Mouse (Mus musculus): ENCODE data around the gene Mta2. TPM values are rescaled to one million over a fixed set of nuclear protein-coding genes. Genes with fewer than 3 reads are reported as not detected.
A peak's percentile ranks its signal among the peaks of the same experiment; 100 is the strongest.

Gene Mta2
- polyA plus RNA-seq, 1 experiment = 102 TPM

DNA sequence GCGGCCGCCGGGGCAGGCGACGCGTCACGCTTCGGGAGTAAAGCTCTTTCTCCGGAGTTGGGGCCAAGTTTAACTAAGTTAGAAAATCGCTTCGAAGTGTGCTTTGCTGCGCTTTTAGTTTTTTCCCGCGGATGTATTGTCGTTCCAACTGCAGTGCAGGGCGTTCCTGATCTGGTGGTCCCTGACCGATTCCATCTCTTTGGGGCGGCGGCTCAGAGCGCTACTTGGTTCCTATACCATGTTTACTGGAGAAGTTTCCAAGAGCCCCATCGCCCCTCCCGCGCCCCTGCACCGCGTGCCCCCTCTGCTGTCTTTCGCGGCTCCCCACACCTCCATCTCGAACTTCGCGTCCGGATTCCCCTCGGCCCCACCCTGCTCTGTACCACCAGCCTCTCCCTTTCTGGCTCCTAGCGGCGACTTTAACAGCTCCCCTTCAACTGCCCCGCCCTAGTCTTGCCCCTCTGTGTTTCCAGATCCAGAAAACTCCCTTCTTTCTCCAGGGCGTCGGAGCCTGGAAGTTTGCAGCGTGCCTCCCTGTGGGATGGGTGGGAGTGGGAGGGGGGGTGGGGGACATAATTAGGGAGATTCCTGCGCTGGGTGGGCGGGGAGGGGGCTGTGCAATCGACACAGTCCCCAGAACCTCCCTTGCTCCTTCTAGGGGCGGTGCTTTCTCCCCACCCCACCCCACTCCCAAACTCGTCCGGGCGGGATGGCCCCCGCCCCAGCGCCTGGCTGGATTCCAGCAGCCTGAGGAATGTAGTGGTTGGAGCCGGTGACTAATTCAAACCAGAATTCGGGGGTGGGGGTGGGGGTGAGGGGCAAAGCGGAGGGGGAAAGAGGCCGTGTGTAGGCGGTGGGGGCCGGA lies 48.1 kb downstream of the Mta2 start:
- TF ChIP-seq CTCF (IDR thresholded peaks at IDR 0.05; ENCODE audit: borderline replicate concordance, insufficient read depth, low read length) (no peak), POLR2A (IDR thresholded peaks at IDR 0.05; ENCODE audit: low read depth, low read length) (peak; percentile 73)
- H3K4me1 ChIP-seq (ENCODE audit: control insufficient read depth, insufficient read depth, low read length) = peaks cover 25% of the 10 kb centered on the region
- H3K4me3 ChIP-seq (ENCODE audit: insufficient read depth, low read length) = peak overlapping the region; percentile 94
- H3K27ac ChIP-seq (ENCODE audit: insufficient read depth, low read length) = peak overlapping the region; percentile 99

GRCm38 (mm10) chr19:8990432-8991102 lies 48.9 kb downstream of the Mta2 start:
- Histone ChIP-seq H3K4me3 (ENCODE audit: insufficient read depth, low read length) (peak overlapping the region; percentile 83), H3K27ac (ENCODE audit: insufficient read depth, low read length) (peak overlapping the region; percentile 95), H3K4me1 (ENCODE audit: control insufficient read depth, insufficient read depth, low read length) (peaks cover 31% of the 10 kb centered on the region)
- TF ChIP-seq POLR2A (IDR thresholded peaks at IDR 0.05; ENCODE audit: low read depth, low read length) (peak; percentile 69), CTCF (IDR thresholded peaks at IDR 0.05; ENCODE audit: borderline replicate concordance, insufficient read depth, low read length) (no peak)

- Histone ChIP-seq H3K4me1 (ENCODE audit: control insufficient read depth, insufficient read depth, low read length) (peaks cover 32% of the 10 kb centered on the region), H3K27ac (ENCODE audit: insufficient read depth, low read length) (peak overlapping the region; percentile 95), H3K4me3 (ENCODE audit: insufficient read depth, low read length) (peak overlapping the region; percentile 83)
- TF ChIP-seq CTCF (IDR thresholded peaks at IDR 0.05; ENCODE audit: borderline replicate concordance, insufficient read depth, low read length) (no peak), POLR2A (IDR thresholded peaks at IDR 0.05; ENCODE audit: low read depth, low read length) (peak; percentile 6)
Measured at GRCm38 (mm10) chr19:8991245-8991870, 49.7 kb downstream of the Mta2 start.

DNA sequence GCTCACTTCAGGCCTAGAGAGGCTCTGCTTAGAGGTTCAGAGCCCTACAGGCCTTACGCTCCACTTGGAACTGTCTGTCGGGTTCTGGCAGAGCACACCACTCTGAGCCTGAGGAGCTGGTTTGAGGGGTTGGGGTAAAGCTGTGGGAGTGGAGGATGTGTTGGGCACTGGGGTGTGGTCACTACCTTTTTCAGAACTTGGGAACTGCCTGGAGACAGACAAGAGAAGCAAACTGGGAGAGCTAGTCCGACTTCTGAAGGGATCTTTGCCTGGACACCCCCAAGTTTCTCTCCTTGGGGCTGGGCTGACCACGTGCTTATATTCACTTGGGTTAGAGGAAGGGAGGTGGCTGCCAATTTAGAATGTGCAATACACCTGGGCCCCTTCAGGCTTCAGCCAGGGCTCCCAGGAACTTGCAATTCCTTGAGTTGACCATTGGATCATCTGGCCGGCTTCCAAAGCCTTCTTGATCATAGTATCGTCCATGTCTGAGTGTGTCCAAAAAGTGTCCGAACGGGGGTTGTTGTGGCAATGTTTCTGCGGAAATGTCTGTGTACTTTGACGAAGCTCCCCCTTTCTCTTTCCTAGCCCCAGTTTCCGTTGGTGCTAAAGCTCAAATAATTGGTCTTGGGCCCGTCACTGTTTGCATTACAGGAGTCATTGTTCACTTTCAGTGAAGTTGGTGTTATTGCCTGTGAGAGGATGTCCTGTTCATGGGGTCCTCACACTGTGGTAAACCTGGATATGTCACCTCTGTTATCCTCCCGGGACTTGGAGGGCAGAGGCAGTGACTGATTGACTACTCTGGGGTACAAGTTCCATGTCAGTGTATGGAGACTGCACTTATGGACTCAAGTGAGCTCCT lies 50.4 kb downstream of the Mta2 start:
- no peak for TF ChIP-seq CTCF (IDR thresholded peaks at IDR 0.05; ENCODE audit: borderline replicate concordance, insufficient read depth, low read length)
- TF ChIP-seq POLR2A (IDR thresholded peaks at IDR 0.05; ENCODE audit: low read depth, low read length) = peak; percentile 72; the same call in 1 of the 2 replicates
- Histone ChIP-seq H3K4me3 (ENCODE audit: insufficient read depth, low read length) (peak overlapping the region; percentile 83), H3K4me1 (ENCODE audit: control insufficient read depth, insufficient read depth, low read length) (peaks cover 32% of the 10 kb centered on the region)

DNA sequence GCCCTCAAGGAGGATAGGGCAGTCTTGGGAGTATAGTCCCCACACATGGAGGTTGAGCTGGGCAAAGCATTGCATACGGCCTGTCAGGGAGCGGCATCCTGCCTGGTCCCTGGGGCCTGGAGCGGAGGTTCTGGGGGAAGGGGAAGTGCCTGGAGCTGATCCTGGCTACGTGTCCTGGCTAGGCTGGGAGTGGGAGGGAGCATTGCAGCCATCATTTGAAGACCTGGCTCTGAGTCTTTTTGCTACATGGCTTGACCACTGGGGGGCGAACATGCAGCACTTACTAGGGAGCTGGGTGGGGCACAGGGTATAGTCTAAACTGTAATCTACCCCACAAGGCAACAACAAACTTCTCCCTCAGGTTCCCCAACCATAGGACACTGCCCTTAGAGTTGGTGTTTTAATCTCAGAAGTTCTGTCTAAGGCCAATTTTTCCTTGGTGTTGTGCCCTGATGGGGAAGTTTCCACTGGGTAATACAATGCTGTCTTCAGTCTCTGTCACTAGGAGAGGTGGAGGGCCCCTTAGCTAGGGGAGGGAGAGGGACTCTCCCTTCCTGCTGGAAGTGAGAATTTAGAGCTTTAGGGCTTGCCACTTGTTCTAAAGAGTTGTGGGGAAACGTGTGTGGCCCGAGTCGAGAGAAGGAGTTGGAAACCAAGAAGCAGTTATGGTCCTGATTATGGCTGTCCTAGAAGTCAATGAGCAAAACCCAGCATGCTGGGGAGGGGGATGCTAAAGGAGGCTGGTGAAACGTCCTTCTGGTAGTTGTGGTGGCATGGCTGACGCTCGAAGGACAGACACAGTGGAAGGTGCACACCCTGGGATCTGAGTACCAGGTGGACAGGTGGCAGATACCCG lies 51.3 kb downstream of the Mta2 start:
- Histone ChIP-seq H3K4me1 (ENCODE audit: control insufficient read depth, insufficient read depth, low read length) (peaks cover 31% of the 10 kb centered on the region), H3K27ac (ENCODE audit: insufficient read depth, low read length) (peak overlapping the region; percentile 95), H3K4me3 (ENCODE audit: insufficient read depth, low read length) (peak overlapping the region; percentile 83)
- TF ChIP-seq CTCF (IDR thresholded peaks at IDR 0.05; ENCODE audit: borderline replicate concordance, insufficient read depth, low read length) (peak; percentile 41; the same call in 1 of the 2 replicates), POLR2A (IDR thresholded peaks at IDR 0.05; ENCODE audit: low read depth, low read length) (peak; percentile 71)

More for the DNA sequence above, 50.4 kb downstream of the Mta2 start:
- H3K27ac ChIP-seq (ENCODE audit: insufficient read depth, low read length) = peak overlapping the region; percentile 95

- Histone ChIP-seq H3K4me3 (ENCODE audit: insufficient read depth, low read length) (peak overlapping the region; percentile 29), H3K27ac (ENCODE audit: insufficient read depth, low read length) (peak overlapping the region; percentile 76), H3K4me1 (ENCODE audit: control insufficient read depth, insufficient read depth, low read length) (peaks cover 33% of the 10 kb centered on the region)
- TF ChIP-seq CTCF (IDR thresholded peaks at IDR 0.05; ENCODE audit: borderline replicate concordance, insufficient read depth, low read length) (no peak), POLR2A (IDR thresholded peaks at IDR 0.05; ENCODE audit: low read depth, low read length) (no peak)
Measured at GRCm38 (mm10) chr19:8993625-8993912, 51.9 kb downstream of the Mta2 start.

DNA sequence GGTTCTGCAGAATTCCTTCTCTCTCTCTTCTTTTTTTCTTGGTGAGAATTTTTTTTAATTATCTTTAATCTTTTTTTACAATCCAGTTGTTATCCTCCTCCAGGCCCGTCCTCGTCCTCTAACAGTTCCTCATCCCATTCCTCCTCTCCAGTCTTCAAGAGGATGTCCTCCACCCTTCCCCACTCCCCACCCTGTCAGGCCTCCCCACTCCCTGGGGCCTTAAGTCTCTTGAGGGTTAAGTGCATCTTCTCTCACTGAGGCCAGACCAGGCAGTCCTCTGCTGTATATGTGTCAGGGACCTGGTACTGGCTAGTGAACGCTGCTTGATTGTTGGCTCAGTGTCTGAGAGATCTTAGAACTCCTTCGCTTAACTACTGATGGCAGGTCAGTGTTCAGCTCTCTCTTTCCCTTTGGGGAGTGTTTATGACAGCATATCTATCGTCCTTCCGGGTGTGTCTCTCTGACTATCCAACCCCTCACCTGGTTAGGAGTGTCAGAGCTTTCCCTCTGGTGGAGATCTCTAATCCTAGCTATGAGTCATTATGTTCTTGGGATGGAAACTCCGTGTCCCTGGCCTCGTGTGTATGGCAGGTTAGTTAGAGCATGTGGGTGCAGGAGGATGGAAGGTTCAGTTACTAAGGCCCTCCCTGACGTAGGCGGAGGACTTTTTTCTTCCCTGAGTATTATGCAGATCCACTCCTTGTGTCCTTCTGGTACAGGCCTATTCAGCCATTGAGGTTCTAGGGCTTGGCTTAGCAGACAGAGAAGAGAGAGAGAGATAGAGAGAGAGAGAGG lies 53.3 kb downstream of the Mta2 start:
- no peak overlapping the region for H3K4me3 ChIP-seq (ENCODE audit: insufficient read depth, low read length)
- no peak for TF ChIP-seq POLR2A (IDR thresholded peaks at IDR 0.05; ENCODE audit: low read depth, low read length)
- no peak for TF ChIP-seq CTCF (IDR thresholded peaks at IDR 0.05; ENCODE audit: borderline replicate concordance, insufficient read depth, low read length)
- peak overlapping the region; percentile 76 for H3K27ac ChIP-seq (ENCODE audit: insufficient read depth, low read length)
- H3K4me1 ChIP-seq (ENCODE audit: control insufficient read depth, insufficient read depth, low read length) = peaks cover 39% of the 10 kb centered on the region

GRCm38 (mm10) chr19:8996601-8997000 lies 54.9 kb downstream of the Mta2 start:
- H3K27ac ChIP-seq (ENCODE audit: insufficient read depth, low read length) = peak overlapping the region; percentile 92
- peaks cover 39% of the 10 kb centered on the region for H3K4me1 ChIP-seq (ENCODE audit: control insufficient read depth, insufficient read depth, low read length)
- no peak overlapping the region for H3K4me3 ChIP-seq (ENCODE audit: insufficient read depth, low read length)
- TF ChIP-seq CTCF (IDR thresholded peaks at IDR 0.05; ENCODE audit: borderline replicate concordance, insufficient read depth, low read length) (0 out of 2 replicates have a peak, but pooled peaks have one; percentile 8), POLR2A (IDR thresholded peaks at IDR 0.05; ENCODE audit: low read depth, low read length) (0 out of 2 replicates have a peak, but pooled peaks have one; percentile 12)
